Mouse (Mus musculus): Measurements from ENCODE around the gene Snx19. TPM values are rescaled to one million over a fixed set of nuclear protein-coding genes. Genes with fewer than 3 reads are reported as not detected.

Snx19 gene
- polyA plus RNA-seq, 1 experiment from 2014 or later, result 19.3 TPM

DNA sequence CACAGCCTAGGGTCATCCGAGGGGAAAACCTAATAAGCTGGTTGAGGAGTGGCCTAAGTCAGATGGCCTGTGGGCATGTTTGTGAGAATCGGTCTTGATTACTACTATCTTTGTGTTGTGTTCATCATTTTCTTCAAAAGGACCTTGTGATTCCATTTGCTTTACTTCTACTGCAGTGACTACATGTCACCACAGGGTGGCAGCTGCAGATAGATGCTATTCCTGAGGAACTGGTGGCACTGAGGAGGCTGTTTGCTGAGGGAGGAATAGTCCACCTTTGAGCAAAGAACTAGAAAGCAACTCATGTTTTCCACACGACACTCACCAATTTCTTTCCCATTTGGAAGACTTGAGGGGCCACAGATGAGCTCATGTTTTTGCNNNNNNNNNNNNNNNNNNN is 11.6 kb downstream of the Snx19 start:
- Histone ChIP-seq H3K9me3 (ENCODE audit: control insufficient read depth, low read length) (no peaks in the 10 kb centered on the region), H3K4me1 (replicated peaks; ENCODE audit: control insufficient read depth, insufficient read depth, low read length) (no peaks in the 10 kb centered on the region), H3K4me2 (ENCODE audit: low read length) (no peak overlapping the region), H3K27ac (ENCODE audit: low read length) (no peak overlapping the region), H3K27me3 (replicated peaks; ENCODE audit: control insufficient read depth, insufficient read depth, low read length) (no peaks in the 10 kb centered on the region), H3K9ac (replicated peaks; ENCODE audit: low read depth, low read length) (no peak overlapping the region), H3K4me3 (replicated peaks; ENCODE audit: low read length) (no peak overlapping the region), H3K36me3 (ENCODE audit: control insufficient read depth, insufficient read depth) (peaks cover 25% of the 10 kb centered on the region)
- ATAC-seq, result 0 out of 2 replicates have a peak, but pooled peaks have one; percentile 43
- 52% methylated on average over 3 of the region's 3 CpGs for WGBS

- Histone ChIP-seq H3K4me1 (replicated peaks; ENCODE audit: control insufficient read depth, insufficient read depth, low read length) (no peaks in the 10 kb centered on the region), H3K27me3 (replicated peaks; ENCODE audit: control insufficient read depth, insufficient read depth, low read length) (no peaks in the 10 kb centered on the region), H3K36me3 (ENCODE audit: control insufficient read depth, insufficient read depth) (peaks cover 14% of the 10 kb centered on the region; the same call in 1 of the 2 replicates), H3K9me3 (ENCODE audit: control insufficient read depth, low read length) (no peaks in the 10 kb centered on the region), H3K4me2 (ENCODE audit: low read length) (no peak overlapping the region), H3K9ac (replicated peaks; ENCODE audit: low read depth, low read length) (no peak overlapping the region), H3K27ac (ENCODE audit: low read length) (no peak overlapping the region), H3K4me3 (replicated peaks; ENCODE audit: low read length) (no peak overlapping the region)
- 95% methylated on average over 2 of the region's 2 CpGs for WGBS
- ATAC-seq, result no peak
Measured at GRCm38 (mm10) chr9:30441761-30442160, 14.9 kb downstream of the Snx19 start.

GRCm38 (mm10) chr9:30445232-30446085 is 18.6 kb downstream of the Snx19 start:
- Histone ChIP-seq H3K9me3 (ENCODE audit: control insufficient read depth, low read length) (no peaks in the 10 kb centered on the region), H3K4me2 (ENCODE audit: low read length) (no peak overlapping the region), H3K36me3 (ENCODE audit: control insufficient read depth, insufficient read depth) (peaks cover 9% of the 10 kb centered on the region; the same call in 1 of the 2 replicates), H3K4me3 (replicated peaks; ENCODE audit: low read length) (no peak overlapping the region), H3K4me1 (replicated peaks; ENCODE audit: control insufficient read depth, insufficient read depth, low read length) (no peaks in the 10 kb centered on the region), H3K27me3 (replicated peaks; ENCODE audit: control insufficient read depth, insufficient read depth, low read length) (no peaks in the 10 kb centered on the region), H3K9ac (replicated peaks; ENCODE audit: low read depth, low read length) (no peak overlapping the region), H3K27ac (ENCODE audit: low read length) (no peak overlapping the region)
- WGBS, result 87% methylated on average over 14 of the region's 14 CpGs
- ATAC-seq, result no peak

GRCm38 (mm10) chr9:30446126-30446525 is 19.2 kb downstream of the Snx19 start:
- Histone ChIP-seq H3K27ac (ENCODE audit: low read length) (no peak overlapping the region), H3K9me3 (ENCODE audit: control insufficient read depth, low read length) (no peaks in the 10 kb centered on the region), H3K4me2 (ENCODE audit: low read length) (no peak overlapping the region), H3K27me3 (replicated peaks; ENCODE audit: control insufficient read depth, insufficient read depth, low read length) (no peaks in the 10 kb centered on the region), H3K4me1 (replicated peaks; ENCODE audit: control insufficient read depth, insufficient read depth, low read length) (no peaks in the 10 kb centered on the region), H3K9ac (replicated peaks; ENCODE audit: low read depth, low read length) (no peak overlapping the region), H3K36me3 (ENCODE audit: control insufficient read depth, insufficient read depth) (peaks cover 9% of the 10 kb centered on the region; the same call in 1 of the 2 replicates), H3K4me3 (replicated peaks; ENCODE audit: low read length) (no peak overlapping the region)
- no peak for ATAC-seq
- 88% methylated on average over 1 of the region's 1 CpGs for WGBS

DNA sequence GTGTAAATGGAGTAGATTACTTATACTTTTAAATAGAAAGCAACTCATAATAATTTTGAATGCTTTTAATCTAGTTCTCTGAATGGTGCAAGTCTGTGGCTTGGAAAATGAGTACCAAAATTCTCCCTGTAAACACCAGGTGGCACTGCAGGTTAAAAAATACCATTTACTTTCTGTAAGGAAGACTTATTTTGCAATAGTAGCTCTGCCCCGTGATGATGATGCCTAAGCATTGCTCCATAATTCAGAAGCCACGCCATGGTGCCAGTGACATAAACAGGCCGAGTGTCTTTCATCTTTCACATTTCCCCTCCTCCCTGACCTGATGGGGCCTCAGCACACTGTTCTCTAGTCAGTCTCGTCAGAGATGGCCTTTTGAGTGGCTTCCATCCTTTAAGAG is 21.6 kb downstream of the Snx19 start:
- Histone ChIP-seq H3K36me3 (ENCODE audit: control insufficient read depth, insufficient read depth) (peaks cover 16% of the 10 kb centered on the region), H3K9me3 (ENCODE audit: control insufficient read depth, low read length) (no peaks in the 10 kb centered on the region), H3K27ac (ENCODE audit: low read length) (no peak overlapping the region), H3K4me1 (replicated peaks; ENCODE audit: control insufficient read depth, insufficient read depth, low read length) (no peaks in the 10 kb centered on the region), H3K4me3 (replicated peaks; ENCODE audit: low read length) (no peak overlapping the region), H3K27me3 (replicated peaks; ENCODE audit: control insufficient read depth, insufficient read depth, low read length) (no peaks in the 10 kb centered on the region), H3K4me2 (ENCODE audit: low read length) (no peak overlapping the region), H3K9ac (replicated peaks; ENCODE audit: low read depth, low read length) (no peak overlapping the region)
- 23% methylated on average over 4 of the region's 4 CpGs for WGBS
- ATAC-seq, result peak; percentile 69

DNA sequence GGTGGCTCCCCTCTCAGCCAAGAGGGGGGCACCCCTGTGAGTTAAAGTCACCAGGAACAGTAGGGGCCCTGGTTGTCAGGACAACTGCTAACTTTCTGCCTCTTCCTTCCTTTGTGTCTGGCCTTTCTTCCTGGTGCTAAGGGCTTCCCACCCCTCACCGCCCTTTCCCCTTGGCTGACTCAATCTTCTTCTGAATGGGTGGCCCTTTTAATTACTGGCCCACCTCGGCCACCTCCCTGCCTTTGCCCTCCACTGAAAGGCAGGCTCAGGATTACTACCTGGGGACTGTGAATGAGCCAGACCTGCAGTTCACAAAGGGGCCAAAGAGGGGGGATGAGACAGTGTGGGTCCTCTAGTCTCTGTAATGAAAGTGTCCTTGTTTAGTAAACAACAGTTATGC is 23.0 kb downstream of the Snx19 start:
- Histone ChIP-seq H3K27ac (ENCODE audit: low read length) (no peak overlapping the region), H3K36me3 (ENCODE audit: control insufficient read depth, insufficient read depth) (peaks cover 14% of the 10 kb centered on the region), H3K4me2 (ENCODE audit: low read length) (no peak overlapping the region), H3K27me3 (replicated peaks; ENCODE audit: control insufficient read depth, insufficient read depth, low read length) (no peaks in the 10 kb centered on the region), H3K4me3 (replicated peaks; ENCODE audit: low read length) (no peak overlapping the region), H3K9ac (replicated peaks; ENCODE audit: low read depth, low read length) (no peak overlapping the region), H3K4me1 (replicated peaks; ENCODE audit: control insufficient read depth, insufficient read depth, low read length) (no peaks in the 10 kb centered on the region), H3K9me3 (ENCODE audit: control insufficient read depth, low read length) (no peaks in the 10 kb centered on the region)
- 14% methylated on average over 2 of the region's 2 CpGs for WGBS
- ATAC-seq, result no peak

DNA sequence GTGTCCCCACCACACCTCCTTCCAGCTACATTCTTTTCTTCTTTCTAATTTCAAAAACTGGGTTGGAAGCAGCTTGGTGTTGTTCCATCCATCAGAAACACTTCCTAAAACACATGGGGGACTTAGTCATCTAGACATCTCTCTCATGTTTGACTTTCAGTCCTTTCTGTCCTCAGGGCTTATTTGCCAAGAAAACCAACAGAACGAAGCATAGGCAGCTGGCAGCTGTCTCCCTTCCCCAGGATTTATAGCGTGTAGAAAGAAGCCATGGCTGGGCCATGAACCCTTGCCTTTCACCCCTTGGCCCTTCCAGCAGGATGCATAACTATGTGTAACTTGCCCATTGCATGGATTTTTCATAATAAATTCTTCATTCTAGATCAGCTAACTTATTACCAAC is 23.9 kb downstream of the Snx19 start:
- no peak overlapping the region for H3K27ac ChIP-seq (ENCODE audit: low read length)
- no peaks in the 10 kb centered on the region for H3K4me1 ChIP-seq (replicated peaks; ENCODE audit: control insufficient read depth, insufficient read depth, low read length)
- no peaks in the 10 kb centered on the region for H3K9me3 ChIP-seq (ENCODE audit: control insufficient read depth, low read length)
- no peak overlapping the region for H3K4me3 ChIP-seq (replicated peaks; ENCODE audit: low read length)
- no peak for ATAC-seq
- no peaks in the 10 kb centered on the region for H3K27me3 ChIP-seq (replicated peaks; ENCODE audit: control insufficient read depth, insufficient read depth, low read length)
- no peak overlapping the region for H3K4me2 ChIP-seq (ENCODE audit: low read length)
- H3K36me3 ChIP-seq (ENCODE audit: control insufficient read depth, insufficient read depth), result peaks cover 14% of the 10 kb centered on the region
- WGBS, result 71% methylated on average over 2 of the region's 2 CpGs
- H3K9ac ChIP-seq (replicated peaks; ENCODE audit: low read depth, low read length), result no peak overlapping the region

- Histone ChIP-seq H3K9me3 (ENCODE audit: control insufficient read depth, low read length) (no peaks in the 10 kb centered on the region), H3K27ac (ENCODE audit: low read length) (no peak overlapping the region)
- 88% methylated on average over 2 of the region's 2 CpGs for WGBS
Measured at GRCm38 (mm10) chr9:30454527-30454926, 27.6 kb downstream of the Snx19 start.

DNA sequence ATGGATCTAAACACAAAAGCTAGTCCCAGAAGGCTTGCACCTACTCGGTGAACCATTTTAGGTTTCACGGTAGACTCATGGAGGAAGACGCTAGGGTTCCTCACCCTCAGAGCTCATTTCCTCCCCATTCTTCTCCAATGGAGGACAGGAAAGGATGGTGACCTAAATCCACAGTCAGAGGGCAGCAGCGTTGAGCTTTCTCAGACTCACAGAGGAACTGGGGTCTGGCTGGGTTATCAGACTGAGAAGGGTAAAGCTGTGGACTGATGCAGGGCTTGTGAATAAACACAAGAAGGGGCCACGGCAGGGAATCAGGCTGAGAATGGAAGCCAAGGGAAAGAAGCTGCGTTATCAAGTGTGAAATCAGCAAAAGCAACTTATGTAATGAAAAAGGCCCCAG is 29.3 kb downstream of the Snx19 start:
- ATAC-seq, result no peak
- 87% methylated on average over 6 of the region's 6 CpGs for WGBS

More at GRCm38 (mm10) chr9:30454527-30454926, 27.6 kb downstream of the Snx19 start:
- Histone ChIP-seq H3K4me3 (replicated peaks; ENCODE audit: low read length) (no peak overlapping the region), H3K27me3 (replicated peaks; ENCODE audit: control insufficient read depth, insufficient read depth, low read length) (no peaks in the 10 kb centered on the region), H3K4me1 (replicated peaks; ENCODE audit: control insufficient read depth, insufficient read depth, low read length) (no peaks in the 10 kb centered on the region), H3K36me3 (ENCODE audit: control insufficient read depth, insufficient read depth) (peaks cover 11% of the 10 kb centered on the region), H3K4me2 (ENCODE audit: low read length) (no peak overlapping the region), H3K9ac (replicated peaks; ENCODE audit: low read depth, low read length) (no peak overlapping the region)
- no peak for ATAC-seq

More for the DNA sequence above, 29.3 kb downstream of the Snx19 start:
- Histone ChIP-seq H3K27me3 (replicated peaks; ENCODE audit: control insufficient read depth, insufficient read depth, low read length) (no peaks in the 10 kb centered on the region), H3K9me3 (ENCODE audit: control insufficient read depth, low read length) (no peaks in the 10 kb centered on the region), H3K4me2 (ENCODE audit: low read length) (no peak overlapping the region), H3K4me3 (replicated peaks; ENCODE audit: low read length) (no peak overlapping the region), H3K4me1 (replicated peaks; ENCODE audit: control insufficient read depth, insufficient read depth, low read length) (no peaks in the 10 kb centered on the region), H3K9ac (replicated peaks; ENCODE audit: low read depth, low read length) (no peak overlapping the region), H3K27ac (ENCODE audit: low read length) (no peak overlapping the region), H3K36me3 (ENCODE audit: control insufficient read depth, insufficient read depth) (peaks cover 11% of the 10 kb centered on the region)
